Mouse (Mus musculus) midbrain, embryonic 14.5 days (tissue): ENCODE results near the gene Gm45213. TPM values are rescaled to one million over a fixed set of nuclear protein-coding genes. Genes with fewer than 3 reads are reported as not detected.

Experiments used
- ATAC-seq: fragments of 200-750 bp; cut with Nextera tagmentation; 2 replicates; pipeline ENCODE4 v1.8.0; 2017; ENCODE audit warnings: moderate number of reproducible peaks, moderate library complexity; ENCODE audit not compliant: low FRiP score, low TSS enrichment
- DNase-seq: peaks from one replicate; pipeline ENCODE4 v3.0.0-alpha.2; 2015
- H3K27ac ChIP-seq: fragments of 300-500 bp; sonication (generic); replicated peaks from 2 replicates; pipeline ENCODE4 v1.5.1; 2014; ENCODE audit warnings: mild to moderate bottlenecking, low read depth, low read length, moderate library complexity
- H3K27me3 ChIP-seq: fragments of 300-500 bp; sonication (generic); 2 replicates; pipeline ENCODE4 v1.6.1; 2014; ENCODE audit warnings: low read length, control low read depth, mixed read lengths; ENCODE audit not compliant: control insufficient read depth, insufficient read depth
- H3K36me3 ChIP-seq: fragments of 300-500 bp; sonication (generic); 2 replicates; pipeline ENCODE4 v1.6.1; 2014; ENCODE audit warnings: low read length, control low read depth; ENCODE audit not compliant: control insufficient read depth, insufficient read depth
- H3K4me1 ChIP-seq: fragments of 300-500 bp; sonication (generic); 2 replicates; pipeline ENCODE4 v1.6.1; 2014; ENCODE audit warnings: mild to moderate bottlenecking, antibody characterized with exemption, low read length, control low read depth; ENCODE audit not compliant: control insufficient read depth, insufficient read depth
- H3K4me2 ChIP-seq: fragments of 300-500 bp; sonication (generic); 2 replicates; pipeline ENCODE4 v1.6.1; 2014; ENCODE audit warnings: mild to moderate bottlenecking, low read length, moderate library complexity
- H3K4me3 ChIP-seq: fragments of 300-500 bp; sonication (generic); replicated peaks from 2 replicates; pipeline ENCODE4 v1.5.1; 2014; ENCODE audit warnings: low read depth, low read length
- H3K9ac ChIP-seq: fragments of 300-500 bp; sonication (generic); replicated peaks from 2 replicates; pipeline ENCODE4 v1.6.1; 2014; ENCODE audit warnings: mild to moderate bottlenecking, low read length, moderate library complexity
- H3K9me3 ChIP-seq: fragments of 300-500 bp; sonication (generic); 2 replicates; pipeline ENCODE4 v1.6.1; 2016; ENCODE audit warnings: low read length, control low read depth, mixed read lengths; ENCODE audit not compliant: control insufficient read depth
- WGBS: fragments of 180-500 bp; shearing (Covaris S2); extraction: QIAGEN DNeasy Blood & Tissue Kit; methylation state at CpG from one replicate; pipeline ENCODE4 v1.1.7; 2014; 5-methylcytosine and 5-hydroxymethylcytosine counted together
- polyA plus RNA-seq: library from polyadenylated mRNA; unstranded; fragments of >200 nt; fragmentation: Nextera tagmentation; extraction: Ambion mirVana; gene quantifications from 2 replicates; pipeline ENCODE4 v1.2.1, GENCODE M21; 2014

Gene Gm45213
- polyA plus RNA-seq, 1 experiment from 2014 or later = not detected

- WGBS = under 1% methylated on average over 104 of the region's 123 CpGs
- DNase-seq = peak; percentile 96
- H3K27me3 ChIP-seq = peaks cover 6% of the 10 kb centered on the region; the same call in 1 of the 2 replicates
- peak within 1 kb of the TSS; percentile 98 for H3K4me2 ChIP-seq
- ATAC-seq = peak; percentile 88
- H3K4me1 ChIP-seq = peaks cover 19% of the 10 kb centered on the region; the same call in 1 of the 2 replicates
- peak within 1 kb of the TSS; percentile 94 for H3K9ac ChIP-seq
- peak within 1 kb of the TSS; percentile 85 for H3K4me3 ChIP-seq
- H3K36me3 ChIP-seq = no peaks in the 10 kb centered on the region
- H3K9me3 ChIP-seq = no peaks in the 10 kb centered on the region
- peak within 1 kb of the TSS; percentile 96 for H3K27ac ChIP-seq
Measured at GRCm38 (mm10) chr7:66108961-66109854, 65.8 kb downstream of the Gm45213 start, which contains the start of gene Chsy1. Gene Chsy1, plus strand, starts transcription at chr7:66109515.

- Histone ChIP-seq H3K9ac (peak overlapping the region; percentile 94), H3K36me3 (no peaks in the 10 kb centered on the region), H3K4me3 (peak overlapping the region; percentile 85), H3K27ac (peak overlapping the region; percentile 96), H3K4me2 (peak overlapping the region; percentile 98), H3K4me1 (peaks cover 19% of the 10 kb centered on the region; the same call in 1 of the 2 replicates), H3K9me3 (no peaks in the 10 kb centered on the region), H3K27me3 (peaks cover 6% of the 10 kb centered on the region; the same call in 1 of the 2 replicates)
- ATAC-seq (peak; percentile 72), DNase-seq (peak; percentile 76)
- WGBS = under 1% methylated on average over 72 of the region's 77 CpGs
Measured at GRCm38 (mm10) chr7:66109855-66110635, 66.6 kb downstream of the Gm45213 start.

- peak overlapping the region; percentile 85 for H3K4me3 ChIP-seq
- no peaks in the 10 kb centered on the region for H3K9me3 ChIP-seq
- peak overlapping the region; percentile 98 for H3K4me2 ChIP-seq
- H3K27ac ChIP-seq = peak overlapping the region; percentile 96
- no peak for ATAC-seq
- H3K36me3 ChIP-seq = no peaks in the 10 kb centered on the region
- 2% methylated on average over 10 of the region's 10 CpGs for WGBS
- peak; percentile 63 for DNase-seq
- H3K4me1 ChIP-seq = peaks cover 19% of the 10 kb centered on the region; the same call in 1 of the 2 replicates
- H3K9ac ChIP-seq = peak overlapping the region; percentile 94
- peaks cover 6% of the 10 kb centered on the region; the same call in 1 of the 2 replicates for H3K27me3 ChIP-seq
Measured at GRCm38 (mm10) chr7:66110636-66111112, 67.3 kb downstream of the Gm45213 start.

- Histone ChIP-seq H3K4me2 (peak overlapping the region; percentile 98), H3K36me3 (no peaks in the 10 kb centered on the region), H3K9me3 (no peaks in the 10 kb centered on the region), H3K4me1 (peaks cover 19% of the 10 kb centered on the region; the same call in 1 of the 2 replicates), H3K9ac (peak overlapping the region; percentile 94; the same call in 1 of the 2 replicates), H3K27ac (no peak overlapping the region), H3K27me3 (peaks cover 6% of the 10 kb centered on the region; the same call in 1 of the 2 replicates), H3K4me3 (peak overlapping the region; percentile 85)
- ATAC-seq (no peak), DNase-seq (no peak)
- WGBS = 53% methylated on average over 10 of the region's 10 CpGs
Measured at GRCm38 (mm10) chr7:66111211-66111610, 67.8 kb downstream of the Gm45213 start.

Other genes starting within 250 kb of the Gm45213 start
- 0.92 and 1.3 TPM in 2 replicates for gene Pcsk6, start 181.9 kb upstream of the Gm45213 start, polyA plus RNA-seq
- gene Snrpa1, start 15.4 kb downstream of the Gm45213 start, polyA plus RNA-seq = 144 and 154 TPM in 2 replicates
- gene Selenos, start 36.0 kb downstream of the Gm45213 start, polyA plus RNA-seq = 78.3 and 79.9 TPM in 2 replicates
- gene Chsy1, start 65.9 kb downstream of the Gm45213 start, polyA plus RNA-seq = 14.0 and 16.0 TPM in 2 replicates